Mouse (Mus musculus) myocyte (in vitro differentiated cells): ENCODE data around the gene Apln. TPM values are rescaled to one million over a fixed set of nuclear protein-coding genes. Genes with fewer than 3 reads are reported as not detected.

Experiments
- H3K27me3 ChIP-seq: one replicate; pipeline ENCODE4 v1.6.1; 2011; ENCODE audit not compliant: control insufficient read depth, insufficient read depth, insufficient read length
- H3K36me3 ChIP-seq: one replicate; pipeline ENCODE4 v1.6.1; 2011; ENCODE audit not compliant: control insufficient read depth, insufficient read depth
- H3K4me2 ChIP-seq: one replicate; pipeline ENCODE4 v1.6.1; 2011; ENCODE audit warnings: low read depth, control low read depth
- H3K4me3 ChIP-seq: one replicate; pipeline ENCODE4 v1.5.1; 2011; ENCODE audit warnings: mild to moderate bottlenecking, control low read depth, moderate library complexity
- H3K79me2 ChIP-seq: one replicate; pipeline ENCODE4 v1.6.1; 2011; ENCODE audit not compliant: control insufficient read depth, insufficient read depth
- H3ac ChIP-seq: one replicate; pipeline ENCODE4 v1.6.1; 2011; ENCODE audit not compliant: control insufficient read depth, insufficient read length
- CEBPB ChIP-seq: IDR thresholded peaks from 2 replicates; pipeline ENCODE4 v1.6.1; 2011; ENCODE audit warnings: mild to moderate bottlenecking, moderate library complexity; ENCODE audit not compliant: poor library complexity, insufficient read depth, severe bottlenecking
- E2F4 ChIP-seq: IDR thresholded peaks from one replicate; pipeline ENCODE4 v1.6.1; 2011; ENCODE audit warnings: mild to moderate bottlenecking, control low read depth, moderate library complexity; ENCODE audit not compliant: insufficient read depth
- MAX ChIP-seq: IDR thresholded peaks from one replicate; pipeline ENCODE4 v1.6.1; 2011; ENCODE audit warnings: low read depth, mild to moderate bottlenecking, control low read depth
- MYOD1 ChIP-seq, 3 experiments: IDR thresholded peaks; one replicate each; pipeline ENCODE4 v1.6.1; 2011; ENCODE audit warnings: control low read depth in 2 of 3, low read depth in 2 of 3, mild to moderate bottlenecking in 2 of 3, moderate library complexity in 1 of 3; ENCODE audit not compliant: insufficient read length in 2 of 3, control insufficient read depth in 1 of 3
- MYOG ChIP-seq, 3 experiments: IDR thresholded peaks; one replicate each; pipeline ENCODE4 v1.6.1; 2011; ENCODE audit warnings: control low read depth in 2 of 3, low read depth in 2 of 3, mild to moderate bottlenecking in 2 of 3; ENCODE audit not compliant: insufficient read length in 2 of 3, control insufficient read depth in 1 of 3, insufficient read depth in 1 of 3
- POLR2A ChIP-seq: IDR thresholded peaks from one replicate; pipeline ENCODE4 v1.6.1; 2011; ENCODE audit warnings: low read depth, mild to moderate bottlenecking, control low read depth, moderate library complexity; ENCODE audit not compliant: insufficient read length
- POLR2AphosphoS2 ChIP-seq: IDR thresholded peaks from one replicate; pipeline ENCODE4 v1.6.1; 2011; ENCODE audit warnings: low read depth, control low read depth; ENCODE audit not compliant: insufficient read length
- REST ChIP-seq: IDR thresholded peaks from one replicate; pipeline ENCODE4 v1.6.1; 2011; ENCODE audit warnings: mild to moderate bottlenecking, control low read depth, moderate library complexity; ENCODE audit not compliant: insufficient read depth, insufficient read length
- SRF ChIP-seq: IDR thresholded peaks from one replicate; pipeline ENCODE4 v1.6.1; 2011; ENCODE audit warnings: low read depth; ENCODE audit not compliant: control insufficient read depth, insufficient read length
- TCF12 ChIP-seq: IDR thresholded peaks from one replicate; pipeline ENCODE4 v1.6.1; 2011; ENCODE audit warnings: mild to moderate bottlenecking, control low read depth; ENCODE audit not compliant: poor library complexity, insufficient read depth, severe bottlenecking
- TCF3 ChIP-seq: IDR thresholded peaks from one replicate; pipeline ENCODE4 v1.6.1; 2011; ENCODE audit warnings: low read depth, control low read depth; ENCODE audit not compliant: insufficient read length
- USF1 ChIP-seq: IDR thresholded peaks from one replicate; pipeline ENCODE4 v1.6.1; 2011; ENCODE audit warnings: low read depth, mild to moderate bottlenecking, control low read depth, moderate library complexity
- polyA plus RNA-seq: library from polyadenylated mRNA; unstranded; fragments of >200 nt; fragmentation: generic; extraction: Trizol; gene quantifications from one replicate; pipeline ENCODE4 v1.2.1, GENCODE M21; 2012; ENCODE audit warnings: missing spikeins

Gene Apln
- polyA plus RNA-seq, 1 experiment: 2.4 TPM

DNA sequence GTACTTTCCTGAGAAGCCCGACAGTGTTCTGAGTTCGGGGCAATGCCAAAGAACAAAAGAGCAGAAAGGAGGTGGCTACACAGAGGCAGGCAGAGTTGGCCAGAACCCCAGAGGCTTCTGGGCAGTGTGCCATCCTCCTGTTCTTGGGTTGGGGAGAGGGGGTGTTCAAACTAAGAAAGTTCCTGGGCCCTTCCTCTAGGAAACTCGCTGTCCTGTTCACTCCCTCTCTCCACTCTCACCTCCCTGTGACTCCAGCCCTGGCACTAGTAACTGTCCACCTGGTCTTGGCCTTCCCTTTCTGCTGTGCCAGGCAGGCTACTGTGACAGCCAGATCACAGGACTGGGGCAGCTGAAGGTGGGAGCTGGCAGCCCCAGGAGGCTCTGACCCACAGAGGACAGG is 1.6 kb downstream of the Apln start:
- H3K27me3 ChIP-seq: no peaks in the 10 kb centered on the region
- H3K4me2 ChIP-seq: peak overlapping the region; percentile 65
- no peak overlapping the region for H3ac ChIP-seq
- no peak for TF ChIP-seq REST
- TF ChIP-seq USF1: no peak
- TF ChIP-seq MAX: no peak
- TF ChIP-seq SRF: no peak
- no peak for TF ChIP-seq POLR2AphosphoS2
- no peak for TF ChIP-seq TCF3
- TF ChIP-seq TCF12: no peak
- TF ChIP-seq CEBPB: no peak
- TF ChIP-seq MYOG (IDR thresholded peaks at IDR 0.05; ENCODE audit: control insufficient read depth in 1 of 3, insufficient read depth in 1 of 3, insufficient read length in 2 of 3, low read depth in 2 of 3): no peak
- TF ChIP-seq POLR2A: no peak
- no peaks in the 10 kb centered on the region for H3K79me2 ChIP-seq
- no peaks in the 10 kb centered on the region for H3K36me3 ChIP-seq
- H3K4me3 ChIP-seq: peak overlapping the region; percentile 21

- TF ChIP-seq TCF3: no peak
- no peak for TF ChIP-seq REST
- no peak for TF ChIP-seq TCF12
- no peak for TF ChIP-seq E2F4
- TF ChIP-seq MYOG (IDR thresholded peaks at IDR 0.05; ENCODE audit: control insufficient read depth in 1 of 3, insufficient read depth in 1 of 3, insufficient read length in 2 of 3, low read depth in 2 of 3): no peak
- no peak for TF ChIP-seq MAX
- no peak for TF ChIP-seq CEBPB
- TF ChIP-seq POLR2AphosphoS2: no peak
- TF ChIP-seq SRF: no peak
- no peak for TF ChIP-seq POLR2A
- no peak for TF ChIP-seq MYOD1 (IDR thresholded peaks at IDR 0.05; ENCODE audit: control insufficient read depth in 1 of 3, insufficient read length in 2 of 3, low read depth in 2 of 3)
- no peak for TF ChIP-seq USF1
- Histone ChIP-seq H3K4me3 (no peak overlapping the region), H3K27me3 (no peaks in the 10 kb centered on the region), H3K4me2 (peak overlapping the region; percentile 65), H3K36me3 (no peaks in the 10 kb centered on the region), H3ac (no peak overlapping the region), H3K79me2 (no peaks in the 10 kb centered on the region)
These were observed 2.8 kb downstream of the Apln start for GRCm38 (mm10) chrX:48031866-48032265.

DNA sequence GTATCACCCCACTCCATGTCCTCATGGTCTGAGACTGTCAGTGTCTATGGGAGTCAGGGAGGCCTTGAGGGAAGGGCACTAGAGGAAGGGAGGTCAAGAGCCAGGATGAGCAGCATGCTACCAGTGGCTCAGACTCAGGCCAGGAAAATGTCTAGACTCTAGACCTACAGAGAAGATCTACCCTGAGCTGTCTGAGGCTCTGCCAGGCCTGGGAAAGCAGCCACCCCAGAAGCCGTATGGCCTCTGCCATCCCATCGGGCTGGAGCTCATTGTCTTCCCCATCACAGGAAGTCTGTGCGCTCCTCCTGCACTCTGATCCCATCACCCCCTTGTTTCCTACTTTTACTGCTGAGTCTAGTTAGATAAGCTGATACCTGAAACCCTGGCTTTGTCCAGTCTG is 4.1 kb downstream of the Apln start:
- H3K27me3 ChIP-seq: no peaks in the 10 kb centered on the region
- no peaks in the 10 kb centered on the region for H3K36me3 ChIP-seq
- no peak overlapping the region for H3K4me2 ChIP-seq
- H3K4me3 ChIP-seq: no peak overlapping the region
- H3ac ChIP-seq: no peak overlapping the region
- no peaks in the 10 kb centered on the region for H3K79me2 ChIP-seq
- no peak for TF ChIP-seq TCF3
- TF ChIP-seq SRF: no peak
- TF ChIP-seq REST: no peak
- TF ChIP-seq POLR2AphosphoS2: no peak
- no peak for TF ChIP-seq MYOD1 (IDR thresholded peaks at IDR 0.05; ENCODE audit: control insufficient read depth in 1 of 3, insufficient read length in 2 of 3, low read depth in 2 of 3)
- TF ChIP-seq MYOG (IDR thresholded peaks at IDR 0.05; ENCODE audit: control insufficient read depth in 1 of 3, insufficient read depth in 1 of 3, insufficient read length in 2 of 3, low read depth in 2 of 3): no peak
- TF ChIP-seq E2F4: no peak

DNA sequence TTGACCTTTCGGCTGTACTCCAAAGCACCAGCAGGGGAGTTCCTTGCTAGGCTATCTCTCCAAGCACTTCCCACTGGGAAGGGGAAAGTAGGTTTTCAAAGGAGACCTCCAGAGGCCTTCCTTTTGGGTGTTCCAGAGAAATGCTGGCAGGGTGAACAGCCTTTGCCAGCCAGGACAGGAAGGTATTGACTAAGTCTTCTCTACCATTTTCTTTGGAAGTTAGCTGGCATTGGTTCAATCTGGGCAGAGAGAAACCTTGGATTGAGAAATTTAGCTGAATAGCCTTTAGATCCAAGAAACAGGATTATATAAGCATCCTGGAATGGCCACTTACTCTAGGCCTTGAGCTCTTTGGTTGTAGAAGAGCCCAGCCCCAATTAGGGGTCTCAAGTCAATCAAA is 11.8 kb downstream of the Apln start:
- no peak overlapping the region for H3ac ChIP-seq
- H3K79me2 ChIP-seq: no peaks in the 10 kb centered on the region
- no peaks in the 10 kb centered on the region for H3K27me3 ChIP-seq
- H3K36me3 ChIP-seq: no peaks in the 10 kb centered on the region
- H3K4me3 ChIP-seq: no peak overlapping the region
- TF ChIP-seq SRF (no peak), MYOG (IDR thresholded peaks at IDR 0.05; ENCODE audit: control insufficient read depth in 1 of 3, insufficient read depth in 1 of 3, insufficient read length in 2 of 3, low read depth in 2 of 3) (no peak), MYOD1 (IDR thresholded peaks at IDR 0.05; ENCODE audit: control insufficient read depth in 1 of 3, insufficient read length in 2 of 3, low read depth in 2 of 3) (no peak), TCF3 (no peak), E2F4 (no peak), REST (no peak), POLR2AphosphoS2 (no peak), MAX (no peak), TCF12 (no peak), USF1 (no peak)
- H3K4me2 ChIP-seq: no peak overlapping the region

- TF ChIP-seq MYOG (IDR thresholded peaks at IDR 0.05; ENCODE audit: control insufficient read depth in 1 of 3, insufficient read depth in 1 of 3, insufficient read length in 2 of 3, low read depth in 2 of 3) (no peak), SRF (no peak), USF1 (no peak), TCF3 (no peak)
- no peaks in the 10 kb centered on the region for H3K27me3 ChIP-seq
- H3K4me3 ChIP-seq: no peak overlapping the region
- H3K36me3 ChIP-seq: no peaks in the 10 kb centered on the region
- no peaks in the 10 kb centered on the region for H3K79me2 ChIP-seq
- no peak overlapping the region for H3ac ChIP-seq
- H3K4me2 ChIP-seq: no peak overlapping the region
These were observed 14.7 kb downstream of the Apln start for GRCm38 (mm10) chrX:48019940-48020339.
